Mouse (Mus musculus) kidney, postnatal 14 days (tissue): ENCODE results near the gene Tor2a.

ENCODE experiments used
- DNase-seq: peaks from one replicate; pipeline ENCODE4 v3.0.0; 2022; ENCODE audit warnings: mixed read lengths

Gene Tor2a

DNA sequence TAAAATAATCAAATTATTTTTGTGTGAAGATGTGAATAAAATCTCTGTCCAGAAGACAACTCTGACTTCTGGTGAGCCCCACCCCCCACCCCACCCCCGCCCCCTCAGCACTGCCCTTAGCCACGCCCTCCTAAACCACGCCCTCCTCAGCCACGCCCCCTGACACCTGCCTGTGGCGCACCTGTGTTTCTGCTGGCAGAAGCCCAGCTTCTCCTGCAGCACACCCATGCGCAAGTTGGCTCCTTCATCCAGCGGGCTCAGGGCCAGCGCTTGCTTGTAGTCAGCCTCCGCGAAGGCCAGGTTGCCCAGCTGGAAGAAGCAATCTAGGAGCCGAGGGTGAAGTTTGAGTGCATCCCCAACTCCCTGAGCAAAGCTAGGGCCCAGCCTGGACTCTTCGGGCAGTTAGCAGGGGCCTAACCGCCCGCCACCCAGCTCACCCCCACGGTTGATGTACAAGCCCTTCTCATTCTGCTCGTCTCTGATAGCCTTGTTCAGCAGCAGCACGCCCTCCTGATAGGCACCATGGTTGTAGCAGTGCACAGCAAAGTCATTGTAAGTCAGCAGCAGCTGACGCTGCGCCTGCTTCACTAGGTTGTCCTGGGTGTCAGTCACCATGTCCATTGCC lies 11.7 kb downstream of the Tor2a start:
- DNase-seq: peak; percentile 57

DNA sequence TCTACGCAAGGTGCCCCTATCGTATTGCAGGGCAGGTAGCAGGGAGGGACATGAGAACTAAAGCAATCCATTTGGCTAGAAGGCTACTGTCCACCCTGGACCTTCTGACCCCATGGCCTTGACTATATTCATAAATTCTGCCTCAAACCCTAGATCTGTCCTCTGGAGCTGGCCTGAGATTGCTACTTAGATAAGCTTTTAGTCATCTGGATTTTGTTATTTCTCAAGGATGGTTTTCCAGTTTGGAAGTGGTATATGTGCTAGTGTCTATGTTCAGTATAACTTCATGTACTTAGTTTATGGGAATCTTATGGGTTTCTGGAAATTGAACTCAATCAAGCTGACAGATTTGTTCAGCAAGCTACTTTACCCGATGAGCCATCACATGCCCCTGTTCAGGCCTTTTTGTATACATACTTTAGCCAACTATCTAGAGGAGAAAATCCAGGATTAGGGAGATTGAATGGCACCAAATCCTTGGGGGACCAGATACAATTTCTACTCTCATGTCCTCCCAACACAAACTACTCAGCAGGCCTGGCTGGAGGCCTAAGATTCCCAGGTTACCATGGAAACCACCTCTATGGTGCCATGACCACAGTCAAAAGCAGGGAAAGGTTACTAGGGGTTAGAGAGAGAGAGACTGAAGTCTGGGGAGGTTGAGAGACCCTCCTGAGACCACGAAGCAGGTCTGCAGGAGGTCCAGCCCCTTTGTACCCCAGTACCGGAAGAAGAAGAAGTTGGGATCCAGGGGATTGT lies 12.5 kb downstream of the Tor2a start:
- no peak for DNase-seq

DNA sequence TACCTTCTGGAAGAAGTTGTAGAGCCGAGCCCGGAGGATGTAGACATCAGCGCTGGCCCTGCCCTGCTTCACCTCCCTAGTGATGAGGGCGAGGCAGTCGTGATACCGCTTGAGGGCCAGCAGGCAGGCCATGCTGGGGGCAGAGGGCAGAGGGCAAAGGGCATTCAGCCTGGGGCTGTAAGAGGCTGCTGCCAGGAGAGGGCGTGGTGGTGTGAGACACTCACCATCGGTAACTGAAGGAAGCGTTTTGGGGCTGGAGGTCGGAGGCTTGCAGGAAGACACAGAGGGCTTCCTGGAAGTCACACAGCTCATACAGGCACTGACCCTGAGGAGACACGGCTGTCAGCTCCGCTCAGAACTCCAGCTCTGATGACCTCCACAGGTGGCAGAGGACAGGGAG lies 14.9 kb downstream of the Tor2a start:
- peak; percentile 40 for DNase-seq

DNA sequence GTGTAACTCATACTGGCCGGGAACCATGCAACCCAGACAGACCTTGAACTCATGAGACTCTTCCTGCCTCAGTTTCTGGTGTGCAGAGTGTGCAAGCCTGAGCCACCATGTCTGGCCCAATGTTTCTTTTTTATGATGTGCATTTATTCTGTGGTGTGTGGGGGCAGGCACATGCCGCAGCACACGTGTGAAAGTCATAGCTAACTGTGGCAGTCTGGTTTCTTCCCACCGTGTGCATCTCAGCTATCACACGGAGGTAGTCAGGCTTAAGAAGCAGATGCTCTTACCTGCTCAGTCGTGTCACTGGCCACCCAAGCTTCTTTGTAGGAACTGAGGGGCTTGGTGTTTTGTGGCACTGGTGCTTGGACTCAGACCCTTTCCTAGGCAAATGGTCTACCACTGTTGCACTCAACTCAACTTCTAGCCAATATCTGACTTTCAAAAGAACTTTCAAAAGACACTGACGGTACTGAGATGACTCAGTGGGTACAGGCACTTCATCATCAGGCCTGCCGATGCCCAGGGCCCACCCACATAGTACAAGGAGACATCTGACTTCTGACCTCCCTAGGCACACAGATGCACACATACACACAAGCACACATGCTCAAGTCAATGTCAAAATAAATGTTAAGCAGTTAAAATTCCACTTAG lies 15.7 kb downstream of the Tor2a start:
- no peak for DNase-seq

DNA sequence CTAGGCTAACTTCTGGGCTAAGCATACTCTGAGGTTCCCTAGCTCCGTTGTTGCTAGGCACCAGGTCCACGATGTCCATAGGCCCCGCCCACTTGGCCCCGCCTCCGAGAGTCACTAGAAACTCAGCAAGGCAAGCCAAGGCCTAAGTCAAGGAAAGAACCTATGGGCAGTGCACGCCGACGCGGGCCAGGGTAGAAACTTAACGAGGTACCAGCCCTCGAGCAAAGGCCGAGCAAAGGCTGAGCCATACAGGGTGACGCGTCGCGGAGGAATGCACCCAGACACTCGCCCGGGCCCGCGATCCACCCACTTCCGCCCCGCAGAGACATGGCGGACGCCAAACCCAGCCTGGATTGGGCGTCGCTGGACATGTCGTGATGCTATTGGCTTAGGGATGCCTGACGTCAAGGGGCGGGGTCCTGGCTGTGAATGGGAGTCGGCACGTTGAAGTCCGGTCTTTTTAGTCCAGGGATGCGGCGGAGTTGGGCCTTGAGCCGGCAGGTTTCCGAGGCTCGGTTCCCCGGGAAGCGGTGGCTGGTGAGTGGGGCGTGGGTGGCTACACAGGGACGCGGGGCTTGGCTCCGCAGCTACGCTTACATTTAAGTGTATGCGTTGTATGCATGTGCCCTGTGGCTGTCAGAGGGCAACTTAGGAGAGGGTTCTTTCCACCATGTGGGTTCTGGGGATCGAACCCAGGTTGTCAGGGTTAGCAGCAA lies 18.5 kb downstream of the Tor2a start, which contains the start of the genes Ttc16 and Ptrh1:
TSS of gene Ttc16 (minus strand) at position 275 of the 716 bp plus-strand sequence.
TSS of gene Ptrh1 (plus strand) at position 428 of the 716 bp plus-strand sequence.
- DNase-seq: peak; percentile 99

DNA sequence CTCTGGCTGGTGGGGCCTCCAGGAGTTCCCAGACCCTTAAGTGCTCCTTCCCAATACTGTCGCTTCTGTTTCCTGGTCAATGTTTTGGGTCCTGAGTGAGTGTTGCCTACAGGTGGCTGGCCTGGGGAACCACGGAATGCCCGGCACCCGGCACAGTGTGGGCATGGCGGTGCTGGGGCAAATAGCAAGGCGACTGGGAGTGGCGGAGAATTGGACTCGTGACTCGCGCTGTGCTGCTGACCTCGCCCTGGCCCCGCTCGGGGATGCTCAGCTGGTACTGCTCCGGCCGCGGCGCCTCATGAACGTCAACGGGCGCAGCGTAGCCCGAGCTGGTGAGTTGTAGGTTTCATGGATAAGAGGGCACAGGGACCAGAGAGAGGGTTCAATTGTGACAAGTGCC lies 19.2 kb downstream of the Tor2a start:
- DNase-seq: no peak

DNA sequence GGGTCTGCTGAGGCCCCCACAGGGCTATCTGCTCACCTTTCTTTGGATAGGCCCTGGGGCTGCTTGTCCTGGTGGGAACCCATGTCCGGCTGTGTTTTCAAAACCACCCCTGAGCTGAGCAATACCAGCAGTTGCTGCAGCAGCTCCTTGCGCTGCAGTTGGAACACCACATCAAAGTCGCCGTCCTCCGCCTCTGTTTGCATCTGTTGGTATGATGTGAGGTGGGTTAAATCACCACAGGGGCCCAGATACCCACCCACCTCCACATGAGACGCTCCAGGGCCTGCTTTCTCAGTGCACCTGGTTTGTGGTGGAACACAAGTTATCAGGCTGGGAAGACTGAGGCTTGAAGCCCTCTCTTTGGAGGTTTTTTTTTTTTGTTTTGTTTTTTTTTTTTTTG lies 21.0 kb downstream of the Tor2a start:
- DNase-seq: no peak

DNA sequence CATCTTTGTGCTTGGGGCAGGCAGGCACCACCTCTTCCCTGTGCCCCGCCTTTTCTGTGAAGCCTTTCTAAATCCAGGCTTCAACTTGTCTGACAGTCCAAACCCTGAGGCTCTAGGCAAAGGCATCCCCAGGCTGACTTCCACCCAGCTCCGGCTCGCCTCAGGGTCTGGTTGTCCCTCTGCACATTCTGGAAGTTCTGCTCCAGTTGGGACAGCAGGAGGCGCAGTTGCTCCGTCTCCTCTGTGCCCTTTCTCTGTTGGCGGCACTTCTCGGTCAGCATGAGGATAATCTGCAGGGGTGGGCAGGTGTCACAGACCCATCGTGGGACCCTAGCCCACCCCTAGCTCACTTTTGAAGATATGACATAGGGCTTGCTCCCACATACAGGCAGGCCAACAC lies 22.1 kb downstream of the Tor2a start:
- peak; percentile 76 for DNase-seq

DNA sequence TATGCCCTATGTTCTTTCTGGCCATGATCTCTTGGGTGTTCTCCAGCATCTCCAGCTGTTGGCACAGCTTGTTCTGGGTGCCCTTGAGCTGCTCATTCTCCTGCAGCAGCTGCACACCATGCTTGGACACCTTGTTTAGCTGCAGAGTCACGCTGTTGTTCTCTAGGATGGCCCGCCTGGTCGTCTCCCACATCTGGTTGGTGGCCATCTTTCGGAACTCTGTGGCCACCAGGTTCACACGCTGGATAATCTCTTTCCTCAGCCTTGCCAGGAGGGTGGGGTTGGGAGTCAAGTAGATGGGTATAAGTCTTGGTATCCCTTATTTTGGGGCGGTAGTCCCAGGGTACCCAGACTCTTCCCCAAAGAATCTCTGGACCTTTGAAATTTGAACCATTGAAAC lies 22.7 kb downstream of the Tor2a start:
- no peak for DNase-seq

DNA sequence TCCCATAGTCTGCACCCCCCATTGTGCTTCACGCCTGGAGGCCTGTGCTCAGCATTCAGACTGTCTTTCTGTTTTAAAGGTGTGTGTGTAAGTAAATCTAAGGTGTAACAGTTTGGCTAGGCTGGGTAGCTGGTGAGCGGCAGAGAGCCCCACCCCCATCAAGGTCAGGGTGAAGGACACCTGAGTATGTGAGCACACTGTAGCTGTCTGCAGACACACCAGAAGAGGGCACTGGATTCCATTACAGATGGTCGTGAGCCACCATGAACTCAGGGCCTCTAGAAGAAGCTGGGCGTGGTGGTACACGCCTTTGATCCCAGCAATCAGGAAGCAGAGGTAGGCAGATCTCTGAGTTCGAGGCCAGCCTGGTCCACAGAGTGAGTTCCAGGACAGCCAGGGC lies 24.7 kb downstream of the Tor2a start:
- no peak for DNase-seq

DNA sequence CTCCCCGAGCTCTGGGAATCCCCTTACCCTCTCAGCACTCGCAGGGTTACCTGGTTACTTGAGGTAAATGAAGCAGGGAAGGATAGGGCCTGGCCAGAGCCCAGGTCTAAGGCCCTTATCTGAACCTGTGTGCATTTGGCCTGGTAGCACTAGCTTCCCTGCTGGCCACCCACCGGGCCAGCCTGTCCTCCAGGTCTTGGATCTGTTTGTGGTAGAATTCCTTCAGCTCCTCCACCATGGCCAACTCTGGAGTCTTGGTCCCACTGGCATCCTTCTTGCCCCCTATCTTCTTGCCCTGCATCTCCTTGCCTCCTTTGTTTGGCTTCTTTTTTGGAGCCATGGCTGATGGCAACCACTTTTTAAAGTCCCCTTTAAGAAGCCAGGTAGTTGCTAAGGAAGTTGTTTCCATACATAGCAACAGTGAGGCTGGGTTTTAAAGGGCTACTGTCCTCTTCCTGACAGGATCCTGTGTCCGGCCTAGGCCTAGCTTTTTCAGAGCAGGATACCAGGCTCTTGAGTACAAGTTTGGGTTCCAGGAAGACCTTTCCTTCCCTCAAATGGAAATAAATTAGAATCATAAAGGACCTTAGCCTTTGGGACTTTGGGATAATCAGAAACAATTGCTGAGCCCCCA lies 27.1 kb downstream of the Tor2a start, which contains the start of gene Cfap157:
TSS of gene Cfap157 (minus strand) at position 381 of the 634 bp plus-strand sequence.
- peak; percentile 55 for DNase-seq

DNA sequence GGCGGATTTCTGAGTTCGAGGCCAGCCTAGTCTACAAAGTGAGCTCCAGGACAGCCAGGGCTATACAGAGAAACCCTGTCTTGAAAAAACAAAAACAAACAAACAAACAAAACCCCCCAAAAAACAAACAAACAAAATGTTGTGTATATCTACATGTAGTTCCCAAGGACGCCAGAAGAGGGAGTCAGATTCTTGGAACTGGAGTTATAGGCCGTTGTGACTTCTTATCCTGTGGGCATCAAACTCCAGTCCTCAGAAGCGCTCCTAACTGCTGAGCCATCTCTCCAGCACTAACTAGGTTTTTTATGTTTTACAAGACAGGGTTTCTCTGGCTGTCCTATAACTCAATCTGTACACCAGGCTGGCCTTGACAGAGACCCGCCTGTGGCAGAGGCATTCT lies 30.1 kb downstream of the Tor2a start:
- no peak for DNase-seq

DNA sequence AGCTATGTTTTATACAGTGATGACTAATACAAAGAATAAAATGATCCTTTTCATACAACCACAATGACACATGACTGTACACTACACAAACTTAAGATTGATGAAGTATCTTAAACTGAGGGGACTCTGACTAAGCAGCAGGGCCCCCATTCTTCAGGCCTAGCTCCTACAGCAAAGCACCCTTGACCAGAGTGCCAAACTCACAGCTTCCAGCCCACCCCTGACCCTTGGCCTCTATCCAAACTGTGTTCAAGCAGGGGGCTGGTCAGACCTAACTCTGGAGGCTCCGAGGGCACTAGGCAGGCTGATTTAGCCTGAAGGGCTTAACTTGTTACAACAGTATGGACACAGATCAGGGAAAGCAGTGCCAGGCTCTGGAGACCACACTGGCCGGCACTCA lies 31.5 kb downstream of the Tor2a start:
- DNase-seq: no peak

DNA sequence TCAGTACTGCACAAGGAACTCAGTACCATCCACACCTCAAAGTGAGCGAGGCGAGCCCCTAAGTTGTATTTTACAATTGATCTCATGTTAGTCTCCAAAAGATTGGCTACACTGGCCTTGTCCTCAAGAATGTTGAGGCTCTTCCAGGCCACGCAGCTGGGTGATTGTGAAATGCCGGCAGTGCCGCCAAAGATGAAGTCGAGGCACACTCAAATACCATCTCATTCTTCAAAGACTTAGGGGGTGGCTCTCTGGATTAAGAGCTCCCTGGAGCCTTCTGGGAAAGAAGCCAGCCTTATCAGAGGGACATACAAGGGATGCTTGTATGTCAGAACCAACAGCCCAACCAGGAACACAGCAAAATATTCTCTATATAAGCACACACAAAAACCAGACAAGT lies 34.3 kb downstream of the Tor2a start:
- DNase-seq: peak; percentile 42

DNA sequence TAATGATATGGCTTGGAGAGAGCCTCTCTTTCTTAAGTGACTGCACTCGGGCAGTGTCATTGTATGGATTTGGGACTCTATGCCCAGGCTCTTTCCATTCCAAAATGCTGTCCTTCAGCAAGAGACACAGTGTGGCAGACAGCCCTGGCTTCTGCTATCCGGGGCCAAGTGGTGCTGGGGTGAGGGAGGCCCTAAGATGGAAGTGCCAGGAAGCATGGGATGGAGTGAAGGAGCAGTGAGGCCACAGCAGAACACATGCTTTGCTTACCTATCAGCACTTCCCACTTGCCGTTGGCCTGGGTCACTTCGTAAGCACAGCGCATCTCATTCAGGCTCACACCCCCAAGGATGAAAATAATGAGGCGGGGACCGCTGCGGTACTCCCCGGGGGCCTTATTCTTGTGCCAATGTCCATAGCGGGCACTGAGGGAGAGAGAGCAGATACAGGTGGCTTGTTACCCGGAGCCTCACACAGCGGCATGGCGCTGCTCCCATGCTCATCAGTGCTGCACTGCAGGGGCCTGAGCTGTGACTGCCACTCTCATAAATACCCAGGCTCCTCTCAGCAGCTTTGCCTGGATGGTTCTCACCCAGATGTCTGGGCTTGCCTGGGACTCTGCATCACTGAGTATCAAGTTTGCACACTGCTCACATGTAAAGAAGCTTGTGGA lies 38.8 kb downstream of the Tor2a start:
- no peak for DNase-seq

DNA sequence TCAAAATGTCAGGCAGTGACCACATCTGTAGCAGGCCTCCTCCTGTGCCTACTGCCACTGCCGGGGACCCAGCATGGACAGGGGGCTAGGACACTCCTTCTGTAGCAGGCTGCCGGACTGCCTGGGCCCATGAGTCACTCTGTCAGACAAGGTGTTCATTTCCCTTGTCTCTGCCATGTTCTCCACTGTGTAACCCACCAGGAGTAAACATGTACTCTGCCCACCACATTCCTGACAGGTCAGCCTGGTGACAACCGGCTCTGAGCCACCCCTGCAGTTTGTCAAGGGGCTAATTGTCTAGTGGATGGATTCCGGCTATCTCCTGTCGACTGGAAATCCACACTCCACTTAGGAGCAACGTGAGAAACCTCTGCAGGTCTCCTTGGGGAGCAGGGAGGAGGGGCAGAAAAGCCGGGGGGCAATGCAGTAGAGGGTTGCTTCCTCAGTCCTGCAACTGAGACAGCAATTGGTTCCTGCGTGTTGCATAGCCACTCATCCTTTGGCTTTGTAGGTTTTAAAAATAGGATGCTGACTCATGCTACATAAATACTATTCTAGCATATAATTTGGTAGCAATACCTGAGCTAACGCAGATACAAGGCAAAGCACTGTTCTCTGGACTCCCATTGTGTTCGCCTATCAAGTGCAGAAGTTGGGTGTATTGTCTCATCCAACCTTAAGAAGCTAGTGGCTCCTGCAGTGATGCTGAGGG lies 41.4 kb downstream of the Tor2a start:
- no peak for DNase-seq

DNA sequence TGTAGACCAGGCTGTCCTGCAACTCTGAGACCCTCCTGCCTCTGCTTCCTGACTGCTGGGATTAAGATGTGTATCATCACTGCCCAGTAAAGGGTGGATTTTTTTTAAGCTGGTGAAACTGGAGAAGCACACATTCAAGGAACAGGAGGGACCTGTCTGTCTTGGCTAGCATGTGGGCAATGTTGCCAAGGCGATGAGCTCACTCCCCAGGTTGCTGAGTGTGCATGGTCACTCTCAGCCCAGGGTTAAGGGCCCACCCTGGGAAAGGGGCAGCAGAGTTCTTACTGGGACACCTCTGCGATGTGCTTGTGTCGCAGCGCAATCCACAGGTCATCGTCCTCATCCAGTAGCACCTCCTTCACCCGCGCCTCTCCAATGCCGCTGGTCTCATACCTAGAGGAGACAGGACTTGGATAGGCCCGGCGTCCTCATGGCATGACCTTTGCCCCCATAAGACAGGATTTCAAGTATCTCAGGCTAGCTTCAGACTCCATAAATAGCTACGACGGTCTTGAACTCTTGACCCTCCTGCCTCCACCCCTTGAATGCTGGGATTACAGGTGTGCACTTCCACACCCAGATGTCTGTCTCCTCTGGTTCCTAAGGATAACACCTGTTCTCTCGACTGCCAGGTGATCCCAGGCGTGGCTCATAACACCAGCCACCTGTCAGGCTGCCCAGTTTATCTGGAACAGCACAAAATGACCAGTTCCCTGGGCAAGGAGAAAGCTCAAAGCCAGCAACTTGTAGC lies 52.0 kb downstream of the Tor2a start:
- DNase-seq: no peak
